Mouse (Mus musculus) intestine, embryonic 15.5 days (tissue): ENCODE measurements around the gene Tmem184a. TPM values are rescaled to one million over a fixed set of nuclear protein-coding genes. Genes with fewer than 3 reads are reported as not detected.

Source experiments
- ATAC-seq: fragments of 200-750 bp; cut with Nextera tagmentation; 2 replicates; pipeline ENCODE4 v1.8.0; 2017; ENCODE audit warnings: moderate TSS enrichment, moderate library complexity
- H3K27ac ChIP-seq: fragments of 300-500 bp; sonication (generic); 2 replicates; pipeline ENCODE4 v1.5.1; 2015; ENCODE audit warnings: mild to moderate bottlenecking, inconsistent platforms
- H3K27me3 ChIP-seq: fragments of 300-500 bp; sonication (generic); replicated peaks from 2 replicates; pipeline ENCODE4 v1.6.1; 2015; ENCODE audit warnings: inconsistent platforms
- H3K36me3 ChIP-seq: fragments of 300-500 bp; sonication (generic); 2 replicates; pipeline ENCODE4 v1.6.1; 2015; ENCODE audit warnings: inconsistent platforms
- H3K4me1 ChIP-seq: fragments of 300-500 bp; sonication (generic); replicated peaks from 2 replicates; pipeline ENCODE4 v1.6.1; 2015; ENCODE audit warnings: inconsistent platforms
- H3K4me2 ChIP-seq: fragments of 300-500 bp; sonication (generic); replicated peaks from 2 replicates; pipeline ENCODE4 v1.6.1; 2015; ENCODE audit warnings: mild to moderate bottlenecking, inconsistent platforms
- H3K4me3 ChIP-seq: fragments of 300-500 bp; sonication (generic); replicated peaks from 2 replicates; pipeline ENCODE4 v1.5.1; 2015; ENCODE audit warnings: inconsistent platforms
- H3K9ac ChIP-seq: fragments of 300-500 bp; sonication (generic); 2 replicates; pipeline ENCODE4 v1.6.1; 2015; ENCODE audit warnings: inconsistent platforms
- H3K9me3 ChIP-seq: fragments of 300-500 bp; sonication (generic); 2 replicates; pipeline ENCODE4 v1.6.1; 2016; ENCODE audit warnings: inconsistent platforms
- WGBS: fragments of 180-500 bp; shearing (Covaris S2); methylation state at CpG from one replicate; pipeline ENCODE4 v1.1.7; 2015; 5-methylcytosine and 5-hydroxymethylcytosine counted together
- polyA plus RNA-seq: library from polyadenylated mRNA; unstranded; fragments of >200 nt; fragmentation: Nextera tagmentation; extraction: Ambion mirVana; gene quantifications from 2 replicates; pipeline ENCODE4 v1.2.1, GENCODE M21; 2015

The Tmem184a gene
- 57.7 and 68.4 TPM in 2 replicates for polyA plus RNA-seq

- peak; percentile 27 for ATAC-seq
- Histone ChIP-seq H3K27ac (peak within 1 kb of the TSS; percentile 86), H3K4me2 (peak within 1 kb of the TSS; percentile 42), H3K27me3 (0 out of 2 replicates have a peak, but pooled peaks cover under 1% of the 10 kb centered on the region), H3K4me3 (peak within 1 kb of the TSS; percentile 3), H3K9ac (peak within 1 kb of the TSS; percentile 26; the same call in 1 of the 2 replicates), H3K9me3 (no peaks in the 10 kb centered on the region), H3K36me3 (peaks cover 13% of the 10 kb centered on the region; the same call in 1 of the 2 replicates), H3K4me1 (peaks cover 33% of the 10 kb centered on the region)
- 74% methylated on average over 9 of the region's 9 CpGs for WGBS
Measured at GRCm38 (mm10) chr5:139819538-139820181, at the start of gene Tmem184a. Tmem184a (minus strand) TSS chr5:139819917.

DNA sequence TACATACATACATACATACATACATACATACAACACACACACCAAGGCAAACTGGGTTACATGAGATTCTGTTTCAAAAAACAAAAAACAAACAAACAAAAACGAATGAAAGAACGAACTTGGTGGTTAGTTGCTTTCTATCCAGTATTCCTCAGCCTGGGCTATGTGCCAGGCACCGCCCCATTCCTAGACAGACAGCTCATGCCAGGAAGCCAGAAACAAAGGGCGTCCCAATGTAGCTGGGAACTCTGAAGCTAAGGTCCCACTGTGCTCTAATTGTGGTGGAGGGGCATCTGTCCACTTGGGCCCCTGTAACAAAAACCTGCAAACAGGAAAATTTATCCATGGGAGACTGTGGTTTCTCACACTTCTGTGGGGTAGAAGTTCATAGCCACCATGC is 43.0 kb upstream of the Tmem184a start:
- Histone ChIP-seq H3K9me3 (no peaks in the 10 kb centered on the region), H3K4me1 (no peaks in the 10 kb centered on the region), H3K27me3 (no peaks in the 10 kb centered on the region), H3K27ac (no peak overlapping the region), H3K4me3 (no peak overlapping the region), H3K4me2 (no peak overlapping the region), H3K9ac (no peak overlapping the region), H3K36me3 (no peaks in the 10 kb centered on the region)
- no peak for ATAC-seq
- WGBS = 50% methylated on average over 4 of the region's 4 CpGs

DNA sequence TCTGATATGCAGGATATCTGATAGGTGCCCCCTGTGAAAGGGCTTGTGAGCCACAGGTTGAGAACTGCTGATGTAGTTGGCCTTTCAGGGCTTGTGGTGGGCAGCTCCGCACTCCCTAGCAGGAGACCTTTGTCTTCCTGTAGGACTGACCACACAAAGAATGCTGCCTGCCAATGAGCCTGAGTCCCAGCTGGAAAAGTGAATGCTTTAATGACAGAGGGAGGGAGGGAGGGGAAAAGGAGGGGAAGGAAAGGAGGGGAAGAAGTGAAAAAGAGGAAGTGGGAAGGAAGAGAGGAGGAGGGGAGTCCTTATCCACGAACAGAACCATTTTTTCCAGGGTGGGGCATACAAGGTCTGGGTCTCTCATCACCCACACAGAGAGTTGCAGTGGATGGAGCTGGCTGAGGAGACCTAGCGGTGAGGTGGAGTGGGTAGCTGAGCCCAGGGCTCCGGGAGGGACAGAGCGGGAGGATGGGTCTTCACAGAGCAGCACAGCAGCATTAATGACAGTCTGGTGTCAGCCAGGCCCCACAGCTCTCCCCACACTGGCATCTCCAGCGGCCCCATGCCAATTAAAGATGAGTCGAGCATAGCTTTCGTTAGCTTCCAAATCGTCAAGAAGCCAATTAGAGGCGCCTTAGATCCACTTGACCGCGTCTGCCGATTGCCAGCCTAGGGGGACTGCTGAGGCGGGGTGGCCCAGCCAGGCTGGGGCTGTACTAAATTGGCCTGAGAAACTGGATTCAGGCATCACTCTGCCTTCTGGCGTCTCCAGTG is 40.8 kb upstream of the Tmem184a start:
- H3K27ac ChIP-seq = no peak overlapping the region
- no peak overlapping the region for H3K9ac ChIP-seq
- H3K9me3 ChIP-seq = no peaks in the 10 kb centered on the region
- H3K4me2 ChIP-seq = no peak overlapping the region
- 53% methylated on average over 15 of the region's 15 CpGs for WGBS
- no peaks in the 10 kb centered on the region for H3K4me1 ChIP-seq
- H3K27me3 ChIP-seq = no peaks in the 10 kb centered on the region
- no peaks in the 10 kb centered on the region for H3K36me3 ChIP-seq
- no peak for ATAC-seq
- no peak overlapping the region for H3K4me3 ChIP-seq

GRCm38 (mm10) chr5:139849626-139850320 is 30.1 kb upstream of the Tmem184a start:
- Histone ChIP-seq H3K4me3 (no peak overlapping the region), H3K27ac (no peak overlapping the region), H3K36me3 (no peaks in the 10 kb centered on the region), H3K4me1 (no peaks in the 10 kb centered on the region), H3K9me3 (no peaks in the 10 kb centered on the region; the same call in none of the 2 replicates), H3K27me3 (no peaks in the 10 kb centered on the region), H3K9ac (no peak overlapping the region), H3K4me2 (no peak overlapping the region)
- ATAC-seq = no peak
- WGBS = 76% methylated on average over 12 of the region's 12 CpGs

- no peak for ATAC-seq
- H3K4me3 ChIP-seq = no peak overlapping the region
- no peak overlapping the region for H3K9ac ChIP-seq
- H3K9me3 ChIP-seq = no peaks in the 10 kb centered on the region
- no peak overlapping the region for H3K4me2 ChIP-seq
- WGBS = 49% methylated on average over 3 of the region's 3 CpGs
- H3K4me1 ChIP-seq = no peaks in the 10 kb centered on the region
- no peaks in the 10 kb centered on the region for H3K36me3 ChIP-seq
- H3K27ac ChIP-seq = no peak overlapping the region
- no peaks in the 10 kb centered on the region; the same call in 1 of the 2 replicates for H3K27me3 ChIP-seq
Measured at GRCm38 (mm10) chr5:139839142-139839541, 19.4 kb upstream of the Tmem184a start.

DNA sequence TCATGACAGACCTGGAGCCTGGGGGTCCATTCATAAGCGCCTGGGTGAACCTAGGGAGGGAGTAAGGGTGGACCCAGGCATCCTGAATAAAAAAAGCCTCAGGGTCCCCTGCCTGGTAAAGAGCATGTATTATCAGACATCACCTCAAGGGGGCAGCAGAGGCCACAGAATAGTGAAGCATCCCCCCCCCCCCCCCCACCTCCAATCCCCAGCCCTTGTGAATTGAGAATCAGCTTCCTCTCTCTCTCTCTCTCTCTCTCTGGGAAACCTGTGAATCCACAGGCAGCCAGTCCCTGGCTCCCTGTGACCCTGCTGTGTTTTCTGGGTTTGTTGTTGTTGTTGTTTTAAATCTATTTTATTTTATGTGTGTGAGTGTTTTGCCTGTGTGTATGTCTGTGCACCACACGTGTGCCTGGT is 18.8 kb upstream of the Tmem184a start:
- H3K9ac ChIP-seq = no peak overlapping the region
- no peak overlapping the region for H3K27ac ChIP-seq
- no peak overlapping the region for H3K4me3 ChIP-seq
- no peaks in the 10 kb centered on the region; the same call in 1 of the 2 replicates for H3K27me3 ChIP-seq
- no peaks in the 10 kb centered on the region for H3K4me1 ChIP-seq
- H3K9me3 ChIP-seq = no peaks in the 10 kb centered on the region
- no peaks in the 10 kb centered on the region for H3K36me3 ChIP-seq
- 17% methylated on average over 2 of the region's 2 CpGs for WGBS
- peak; percentile 34; the same call in 1 of the 2 replicates for ATAC-seq
- no peak overlapping the region for H3K4me2 ChIP-seq

DNA sequence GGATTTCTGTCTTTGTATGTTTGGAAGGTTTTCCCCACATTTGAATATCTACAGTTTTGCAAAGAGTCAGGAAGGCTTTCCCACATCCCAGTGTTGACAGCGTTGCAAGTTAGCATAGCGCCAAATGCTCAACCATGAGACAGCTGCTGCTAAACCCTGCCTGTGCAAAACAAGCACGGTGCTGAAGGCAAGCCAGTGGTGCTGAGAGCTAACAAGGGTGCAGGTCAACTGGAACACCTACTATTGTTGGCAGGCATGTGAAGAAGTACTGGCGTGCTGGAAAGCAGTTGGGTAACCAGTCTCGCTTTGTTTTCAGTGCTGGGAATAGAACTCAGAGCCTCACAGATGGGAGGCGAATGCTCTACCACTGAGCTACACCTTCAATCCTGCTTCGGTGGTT is 16.0 kb upstream of the Tmem184a start:
- no peaks in the 10 kb centered on the region for H3K4me1 ChIP-seq
- H3K27ac ChIP-seq = no peak overlapping the region
- no peak overlapping the region for H3K9ac ChIP-seq
- no peak overlapping the region for H3K4me3 ChIP-seq
- ATAC-seq = no peak
- no peaks in the 10 kb centered on the region; the same call in 1 of the 2 replicates for H3K27me3 ChIP-seq
- no peaks in the 10 kb centered on the region for H3K9me3 ChIP-seq
- H3K36me3 ChIP-seq = no peaks in the 10 kb centered on the region
- H3K4me2 ChIP-seq = no peak overlapping the region
- WGBS = 87% methylated on average over 7 of the region's 7 CpGs

DNA sequence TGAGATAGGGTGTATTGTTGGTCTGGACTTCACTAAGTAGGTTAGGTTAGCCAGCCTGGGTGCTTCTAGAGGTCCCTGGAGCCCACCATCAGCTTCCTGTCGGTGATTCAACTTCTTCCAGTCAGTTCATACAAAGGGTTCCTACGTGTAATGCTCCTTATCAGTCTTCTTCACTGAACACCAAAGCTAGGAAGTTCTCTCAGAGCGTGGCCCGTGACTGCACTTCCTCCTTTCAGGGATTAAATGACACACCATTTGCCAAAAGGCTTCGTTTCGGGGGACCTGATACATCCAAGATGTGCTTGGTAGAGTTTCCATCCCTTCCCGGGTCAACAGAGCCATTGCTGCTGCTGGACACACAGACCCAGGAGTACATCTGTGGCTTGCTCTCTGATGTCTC is 12.4 kb upstream of the Tmem184a start:
- Histone ChIP-seq H3K4me3 (no peak overlapping the region), H3K4me1 (no peaks in the 10 kb centered on the region), H3K9me3 (no peaks in the 10 kb centered on the region), H3K4me2 (no peak overlapping the region), H3K27me3 (no peaks in the 10 kb centered on the region; the same call in 1 of the 2 replicates), H3K36me3 (no peaks in the 10 kb centered on the region), H3K27ac (no peak overlapping the region), H3K9ac (no peak overlapping the region)
- no peak for ATAC-seq
- 77% methylated on average over 7 of the region's 7 CpGs for WGBS

DNA sequence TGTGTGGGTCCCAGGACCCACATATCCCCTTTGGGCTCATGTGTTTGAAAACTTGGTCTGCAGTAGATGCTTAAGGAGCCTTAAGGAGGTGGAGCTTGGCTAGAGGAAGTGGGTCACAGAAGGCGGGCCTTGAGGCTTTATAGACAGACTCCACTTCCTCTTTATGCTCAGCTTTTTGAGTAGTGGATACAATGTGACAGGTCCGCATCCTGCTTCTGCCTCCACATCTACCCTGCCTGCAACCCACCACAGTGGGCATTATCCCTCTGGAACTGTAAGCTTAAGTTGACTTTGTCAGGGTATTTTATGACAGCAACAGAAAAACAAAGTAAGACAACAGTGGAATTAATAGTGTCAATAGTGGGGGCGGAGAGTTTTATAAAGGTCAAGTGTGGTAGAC is 11.0 kb upstream of the Tmem184a start:
- H3K36me3 ChIP-seq = no peaks in the 10 kb centered on the region
- WGBS = 81% methylated on average over 3 of the region's 3 CpGs
- no peak overlapping the region for H3K27ac ChIP-seq
- H3K4me3 ChIP-seq = no peak overlapping the region
- H3K27me3 ChIP-seq = no peaks in the 10 kb centered on the region
- no peak for ATAC-seq
- H3K4me1 ChIP-seq = peaks cover 5% of the 10 kb centered on the region
- H3K4me2 ChIP-seq = no peak overlapping the region
- no peaks in the 10 kb centered on the region for H3K9me3 ChIP-seq
- no peak overlapping the region for H3K9ac ChIP-seq

- Histone ChIP-seq H3K9ac (no peak overlapping the region), H3K4me2 (no peak overlapping the region), H3K36me3 (no peaks in the 10 kb centered on the region), H3K4me3 (no peak overlapping the region), H3K4me1 (peaks cover 11% of the 10 kb centered on the region), H3K9me3 (no peaks in the 10 kb centered on the region), H3K27ac (no peak overlapping the region), H3K27me3 (no peaks in the 10 kb centered on the region)
- 78% methylated on average over 13 of the region's 13 CpGs for WGBS
- ATAC-seq = no peak
Measured at GRCm38 (mm10) chr5:139829384-139829783, 9.7 kb upstream of the Tmem184a start.

GRCm38 (mm10) chr5:139827593-139827992 is 7.9 kb upstream of the Tmem184a start:
- H3K27me3 ChIP-seq = no peaks in the 10 kb centered on the region
- 0 out of 2 replicates have a peak, but pooled peaks cover 6% of the 10 kb centered on the region for H3K36me3 ChIP-seq
- peaks cover 11% of the 10 kb centered on the region for H3K4me1 ChIP-seq
- no peaks in the 10 kb centered on the region for H3K9me3 ChIP-seq
- WGBS = 93% methylated on average over 1 of the region's 1 CpGs
- no peak overlapping the region for H3K4me3 ChIP-seq
- no peak overlapping the region for H3K4me2 ChIP-seq
- ATAC-seq = no peak
- no peak overlapping the region for H3K9ac ChIP-seq
- H3K27ac ChIP-seq = no peak overlapping the region
